Mouse (Mus musculus) heart, embryonic 15.5 days (tissue): Measurements from ENCODE around the gene Ablim1. TPM values are rescaled to one million over a fixed set of nuclear protein-coding genes. Genes with fewer than 3 reads are reported as not detected.

Source experiments
- ATAC-seq: fragments of 200-750 bp; cut with Nextera tagmentation; replicated peaks from 2 replicates; pipeline ENCODE4 v1.8.0; 2017; ENCODE audit warnings: low read depth, moderate TSS enrichment; ENCODE audit not compliant: insufficient number of reproducible peaks, insufficient read depth, low FRiP score
- H3K27ac ChIP-seq: fragments of 300-500 bp; sonication (generic); 2 replicates; pipeline ENCODE4 v1.5.1; 2015; ENCODE audit warnings: mild to moderate bottlenecking, inconsistent platforms
- H3K27me3 ChIP-seq: fragments of 300-500 bp; sonication (generic); 2 replicates; pipeline ENCODE4 v1.6.1; 2015; ENCODE audit warnings: inconsistent platforms
- H3K36me3 ChIP-seq: fragments of 300-500 bp; sonication (generic); 2 replicates; pipeline ENCODE4 v1.6.1; 2015; ENCODE audit warnings: mild to moderate bottlenecking, inconsistent platforms
- H3K4me1 ChIP-seq: fragments of 300-500 bp; sonication (generic); replicated peaks from 2 replicates; pipeline ENCODE4 v1.6.1; 2015; ENCODE audit warnings: inconsistent platforms
- H3K4me2 ChIP-seq: fragments of 300-500 bp; sonication (generic); 2 replicates; pipeline ENCODE4 v1.6.1; 2015; ENCODE audit warnings: inconsistent platforms, mild to moderate bottlenecking, moderate library complexity
- H3K4me3 ChIP-seq: fragments of 300-500 bp; sonication (generic); 2 replicates; pipeline ENCODE4 v1.5.1; 2015; ENCODE audit warnings: mild to moderate bottlenecking, inconsistent platforms
- H3K9ac ChIP-seq: fragments of 300-500 bp; sonication (generic); 2 replicates; pipeline ENCODE4 v1.6.1; 2015; ENCODE audit warnings: mild to moderate bottlenecking, inconsistent platforms
- H3K9me3 ChIP-seq: fragments of 300-500 bp; sonication (generic); replicated peaks from 2 replicates; pipeline ENCODE4 v1.6.1; 2016; ENCODE audit warnings: inconsistent platforms
- WGBS: fragments of 180-500 bp; shearing (Covaris S2); methylation state at CpG from one replicate; pipeline ENCODE4 v1.1.7; 2015; ENCODE audit warnings: mixed read lengths; 5-methylcytosine and 5-hydroxymethylcytosine counted together
- polyA plus RNA-seq: library from polyadenylated mRNA; unstranded; fragments of >200 nt; fragmentation: Nextera tagmentation; extraction: Ambion mirVana; gene quantifications from 2 replicates; pipeline ENCODE4 v1.2.1, GENCODE M21; 2015

The Ablim1 gene
- polyA plus RNA-seq, 1 experiment from 2014 or later = 56.2 TPM

DNA sequence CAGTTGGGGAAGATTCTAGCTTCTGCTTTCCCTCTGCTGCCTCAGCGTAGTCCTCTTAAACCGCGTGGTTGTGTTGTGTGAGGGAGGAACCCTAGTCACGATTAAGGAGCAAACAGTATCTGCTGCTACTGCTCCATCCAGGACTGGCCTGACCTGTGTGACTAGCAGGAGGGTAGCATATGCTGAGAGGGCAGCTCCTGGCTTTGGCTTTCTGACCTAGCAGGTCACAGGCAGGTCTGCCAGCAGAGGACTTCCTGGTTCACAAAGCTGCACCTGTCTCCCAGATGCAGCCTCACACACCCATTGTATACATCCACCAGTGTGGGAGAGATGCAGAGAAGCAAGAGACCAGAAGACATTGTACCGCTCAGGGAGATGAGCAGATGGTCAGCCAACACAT lies 116.7 kb downstream of the Ablim1 start:
- Histone ChIP-seq H3K4me3 (peak overlapping the region; percentile 67; the same call in 1 of the 2 replicates), H3K4me2 (peak overlapping the region; percentile 81), H3K27ac (peak overlapping the region; percentile 90), H3K9ac (no peak overlapping the region), H3K9me3 (no peaks in the 10 kb centered on the region), H3K36me3 (no peaks in the 10 kb centered on the region), H3K27me3 (no peaks in the 10 kb centered on the region), H3K4me1 (peaks cover 82% of the 10 kb centered on the region)
- WGBS = 43% methylated on average over 5 of the region's 5 CpGs
- no peak for ATAC-seq

DNA sequence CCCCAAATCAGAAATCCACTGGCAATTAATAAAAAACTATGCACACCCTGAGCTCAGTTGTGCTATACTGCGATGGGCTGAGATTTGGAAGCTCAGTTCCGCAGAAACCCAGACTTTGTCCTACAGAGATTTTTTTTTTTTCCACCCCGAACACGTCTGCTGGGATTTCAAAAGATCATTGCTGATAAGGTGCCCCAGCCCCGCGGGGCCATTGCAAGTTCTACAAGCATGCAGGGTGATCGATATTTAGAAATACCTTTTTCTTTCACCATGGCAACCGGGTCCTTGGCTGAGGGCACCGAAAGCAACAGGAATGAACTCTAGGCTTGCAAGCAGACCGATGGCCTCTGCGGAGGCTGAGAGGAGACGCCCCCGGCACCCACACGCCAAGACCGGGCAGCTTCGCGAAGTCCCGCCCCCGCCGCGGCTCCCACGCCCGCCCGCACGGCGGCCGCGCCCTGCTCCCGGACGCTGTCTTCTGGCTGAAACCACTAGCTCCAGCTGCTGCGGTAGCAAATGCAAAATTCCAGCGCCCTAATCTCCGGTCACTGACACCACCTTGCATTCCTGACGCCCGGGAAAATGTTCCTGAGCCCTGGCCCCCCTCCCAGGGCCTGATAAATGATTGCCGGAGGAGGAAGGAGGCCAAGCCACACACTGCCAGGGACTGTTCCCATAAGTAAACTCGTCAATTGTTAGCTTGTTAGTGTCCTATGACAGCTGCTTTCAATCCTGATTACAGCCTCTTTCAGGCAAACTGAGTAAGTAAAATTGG lies 117.5 kb downstream of the Ablim1 start:
- H3K4me2 ChIP-seq = peak overlapping the region; percentile 81
- H3K4me3 ChIP-seq = peak overlapping the region; percentile 67
- H3K9ac ChIP-seq = peak overlapping the region; percentile 64
- H3K27me3 ChIP-seq = no peaks in the 10 kb centered on the region
- no peaks in the 10 kb centered on the region for H3K9me3 ChIP-seq
- H3K36me3 ChIP-seq = no peaks in the 10 kb centered on the region
- WGBS = under 1% methylated on average over 37 of the region's 37 CpGs
- H3K27ac ChIP-seq = peak overlapping the region; percentile 90
- peak; percentile 68 for ATAC-seq
- H3K4me1 ChIP-seq = peaks cover 79% of the 10 kb centered on the region

DNA sequence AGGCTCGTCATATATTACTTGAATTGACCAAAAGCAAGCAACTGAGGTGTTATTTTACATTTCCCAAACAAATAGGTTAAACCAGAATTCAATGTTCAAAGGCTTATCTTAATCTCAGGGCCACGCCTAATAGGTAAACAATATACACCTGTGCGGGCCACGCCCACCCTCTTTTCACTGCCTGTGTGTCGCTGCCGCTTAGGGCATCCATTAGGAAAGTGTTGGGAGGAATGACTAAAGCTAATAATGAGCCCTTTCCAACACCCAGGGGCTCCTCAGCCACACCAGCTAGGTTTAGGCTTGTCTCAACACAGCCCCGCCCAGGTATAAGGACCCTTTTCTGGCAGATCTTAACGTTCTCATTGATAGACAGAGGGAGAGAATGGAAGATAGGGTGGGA lies 118.1 kb downstream of the Ablim1 start:
- peak overlapping the region; percentile 90 for H3K27ac ChIP-seq
- peak overlapping the region; percentile 64 for H3K9ac ChIP-seq
- H3K4me3 ChIP-seq = peak overlapping the region; percentile 67
- peak overlapping the region; percentile 81 for H3K4me2 ChIP-seq
- ATAC-seq = no peak
- peaks cover 73% of the 10 kb centered on the region for H3K4me1 ChIP-seq
- WGBS = 26% methylated on average over 8 of the region's 8 CpGs
- H3K9me3 ChIP-seq = no peaks in the 10 kb centered on the region
- no peaks in the 10 kb centered on the region for H3K36me3 ChIP-seq
- H3K27me3 ChIP-seq = no peaks in the 10 kb centered on the region

DNA sequence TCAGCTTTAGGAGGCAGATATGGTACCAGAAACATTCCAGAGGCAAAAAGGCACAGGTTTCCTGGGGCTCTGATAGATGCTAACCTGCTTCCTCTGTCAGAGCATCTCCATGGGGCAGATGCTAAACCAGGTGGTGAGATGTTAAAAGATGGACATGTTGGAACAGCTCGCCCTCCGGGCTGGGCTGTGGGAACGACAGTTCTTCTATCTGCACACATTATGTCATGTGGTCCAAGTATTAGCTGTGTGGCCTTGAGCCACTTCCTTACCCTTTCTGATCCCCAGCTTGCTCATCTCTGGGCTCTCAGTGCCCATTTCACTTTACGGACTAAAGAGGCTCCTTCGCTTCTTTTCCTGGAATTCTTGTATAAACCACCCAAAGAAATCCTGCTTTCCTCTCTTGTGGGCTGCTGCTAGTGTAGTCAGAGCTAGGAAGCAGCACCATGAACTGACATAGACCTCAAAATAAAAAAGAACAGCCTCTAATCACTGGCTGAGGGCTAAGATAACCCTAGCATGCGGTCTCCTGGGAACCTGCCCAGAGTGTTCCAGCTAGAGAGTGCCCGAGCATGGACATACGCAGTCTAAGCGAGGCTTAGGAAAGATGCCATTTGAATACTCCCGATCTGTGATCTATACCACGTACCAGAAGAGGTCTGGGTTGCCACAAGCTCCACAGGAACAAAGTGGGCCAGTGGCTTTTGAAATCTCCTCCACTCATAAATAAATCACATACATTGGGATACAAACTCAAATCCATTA lies 119.4 kb downstream of the Ablim1 start:
- no peak for ATAC-seq
- Histone ChIP-seq H3K27me3 (no peaks in the 10 kb centered on the region), H3K4me2 (peak overlapping the region; percentile 81), H3K9ac (peak overlapping the region; percentile 64), H3K9me3 (no peaks in the 10 kb centered on the region), H3K4me1 (peaks cover 61% of the 10 kb centered on the region), H3K36me3 (no peaks in the 10 kb centered on the region), H3K27ac (peak overlapping the region; percentile 90), H3K4me3 (peak overlapping the region; percentile 67)
- 57% methylated on average over 11 of the region's 11 CpGs for WGBS

DNA sequence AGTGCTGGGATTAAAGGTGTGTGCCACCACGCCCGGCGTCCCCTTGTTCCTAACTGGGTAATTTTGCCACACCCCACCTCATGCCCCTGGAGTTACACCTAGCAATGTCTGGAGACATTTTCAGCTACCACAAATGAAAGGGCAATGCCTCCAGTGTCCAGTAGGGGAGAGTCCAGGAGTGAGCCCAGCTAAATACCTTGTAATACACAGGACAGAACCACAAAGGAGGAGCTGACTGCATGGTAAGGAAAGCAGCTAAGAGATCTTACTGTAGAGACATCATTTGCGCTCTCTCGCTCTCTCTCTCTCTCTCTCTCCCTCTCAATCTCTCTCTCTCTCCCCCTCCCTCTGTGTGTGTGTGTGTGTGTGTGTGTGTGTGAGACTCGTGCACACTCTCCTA lies 120.8 kb downstream of the Ablim1 start:
- ATAC-seq = no peak; the same call in 1 of the 2 replicates
- Histone ChIP-seq H3K27me3 (no peaks in the 10 kb centered on the region), H3K4me3 (no peak overlapping the region), H3K4me1 (peaks cover 52% of the 10 kb centered on the region), H3K9ac (no peak overlapping the region), H3K27ac (0 out of 2 replicates have a peak overlapping the region, but pooled peaks have one; percentile 22), H3K9me3 (no peaks in the 10 kb centered on the region), H3K36me3 (no peaks in the 10 kb centered on the region), H3K4me2 (no peak overlapping the region)
- 78% methylated on average over 6 of the region's 6 CpGs for WGBS

DNA sequence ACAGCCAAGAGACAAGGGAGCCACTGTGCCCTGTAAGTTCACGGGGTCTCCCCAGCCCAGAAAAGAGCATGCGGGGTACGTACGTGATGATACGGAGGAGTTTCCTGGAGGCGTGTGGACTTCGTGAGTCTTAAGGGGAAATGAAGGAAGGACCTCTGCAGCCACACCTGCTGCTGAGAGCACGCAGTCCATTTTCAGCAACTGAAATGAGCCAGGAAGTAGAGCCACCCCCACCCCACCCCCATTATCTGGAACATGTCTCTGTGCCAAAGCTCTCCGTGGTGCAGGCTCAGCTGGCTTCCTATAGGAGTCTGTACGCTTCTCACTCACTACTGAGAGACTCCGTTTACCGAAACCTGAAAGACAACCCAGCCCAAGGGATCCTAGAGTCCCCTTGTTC lies 121.3 kb downstream of the Ablim1 start:
- H3K27me3 ChIP-seq = no peaks in the 10 kb centered on the region
- 0 out of 2 replicates have a peak overlapping the region, but pooled peaks have one; percentile 11 for H3K4me2 ChIP-seq
- peaks cover 48% of the 10 kb centered on the region for H3K4me1 ChIP-seq
- no peak overlapping the region for H3K27ac ChIP-seq
- 74% methylated on average over 12 of the region's 12 CpGs for WGBS
- H3K4me3 ChIP-seq = no peak overlapping the region
- no peaks in the 10 kb centered on the region for H3K9me3 ChIP-seq
- H3K9ac ChIP-seq = no peak overlapping the region
- no peaks in the 10 kb centered on the region for H3K36me3 ChIP-seq
- no peak for ATAC-seq

DNA sequence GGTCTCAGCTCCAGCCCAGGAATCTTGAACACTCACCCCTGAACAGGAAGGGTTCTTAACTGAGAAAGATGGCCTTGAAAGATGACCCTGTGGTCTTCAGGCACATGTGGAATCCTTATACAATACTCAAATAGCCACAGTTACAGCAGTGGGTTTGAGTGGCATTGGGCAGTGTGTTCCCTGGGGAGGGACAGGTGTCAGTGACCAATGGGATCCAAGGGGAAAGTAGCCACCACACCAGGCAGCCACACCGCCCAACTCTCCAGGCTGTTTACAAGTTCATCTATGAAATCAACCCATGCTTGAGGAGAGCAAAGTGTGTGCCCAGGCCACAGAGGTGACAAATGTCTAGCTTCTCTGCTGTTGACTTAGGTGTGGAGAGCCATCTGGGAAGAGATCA lies 123.6 kb downstream of the Ablim1 start:
- ATAC-seq = no peak
- Histone ChIP-seq H3K9ac (no peak overlapping the region), H3K27me3 (no peaks in the 10 kb centered on the region), H3K4me3 (no peak overlapping the region), H3K36me3 (no peaks in the 10 kb centered on the region), H3K4me1 (peaks cover 35% of the 10 kb centered on the region), H3K27ac (no peak overlapping the region), H3K4me2 (no peak overlapping the region), H3K9me3 (no peaks in the 10 kb centered on the region)
- WGBS = 82% methylated on average over 1 of the region's 1 CpGs

DNA sequence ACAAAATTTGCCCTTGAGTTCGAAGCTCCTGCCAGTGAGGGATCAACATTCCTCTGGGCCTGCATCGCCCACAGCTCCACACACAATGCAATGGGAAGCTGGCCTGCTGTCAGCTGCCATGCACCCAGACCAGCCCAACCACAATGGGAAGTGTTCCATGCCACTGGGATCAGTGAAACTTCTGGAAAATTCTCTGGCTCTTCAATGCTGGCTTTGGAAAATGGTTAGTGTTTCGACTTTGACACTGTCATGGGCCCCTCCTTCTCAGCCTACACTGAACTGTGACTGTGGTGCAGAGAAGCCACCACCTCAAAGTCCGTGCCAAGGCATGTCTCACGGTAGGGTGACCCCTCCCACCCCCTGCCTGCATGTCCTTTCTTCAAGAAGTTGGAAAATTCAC lies 125.3 kb downstream of the Ablim1 start:
- 63% methylated on average over 5 of the region's 5 CpGs for WGBS
- Histone ChIP-seq H3K9me3 (no peaks in the 10 kb centered on the region), H3K36me3 (no peaks in the 10 kb centered on the region), H3K4me3 (no peak overlapping the region), H3K9ac (no peak overlapping the region), H3K4me1 (peaks cover 25% of the 10 kb centered on the region), H3K4me2 (no peak overlapping the region), H3K27me3 (no peaks in the 10 kb centered on the region), H3K27ac (no peak overlapping the region)
- no peak for ATAC-seq

DNA sequence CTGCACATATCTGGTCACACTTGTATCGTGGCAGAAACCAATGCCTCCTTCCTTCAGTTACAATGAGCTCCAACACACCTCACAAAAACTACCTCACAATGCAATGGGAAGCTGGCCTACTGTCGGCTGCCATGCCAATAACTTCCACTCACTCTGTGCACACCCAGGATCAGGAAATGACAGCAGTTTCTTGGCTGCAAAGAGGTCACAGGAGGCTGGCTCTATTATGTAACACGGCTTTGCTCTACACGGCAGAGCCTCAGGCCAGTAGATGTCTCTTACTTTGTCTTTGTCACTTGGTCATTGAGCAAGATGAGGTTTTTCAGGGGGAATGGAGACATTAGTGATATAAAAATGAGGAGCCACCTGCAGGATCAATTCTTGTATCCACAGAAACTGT lies 126.2 kb downstream of the Ablim1 start:
- H3K4me1 ChIP-seq = peaks cover 22% of the 10 kb centered on the region
- H3K9me3 ChIP-seq = no peaks in the 10 kb centered on the region
- no peaks in the 10 kb centered on the region for H3K36me3 ChIP-seq
- WGBS = 82% methylated on average over 4 of the region's 4 CpGs
- no peak overlapping the region for H3K27ac ChIP-seq
- H3K9ac ChIP-seq = no peak overlapping the region
- no peak overlapping the region for H3K4me2 ChIP-seq
- no peaks in the 10 kb centered on the region for H3K27me3 ChIP-seq
- H3K4me3 ChIP-seq = no peak overlapping the region
- ATAC-seq = no peak

DNA sequence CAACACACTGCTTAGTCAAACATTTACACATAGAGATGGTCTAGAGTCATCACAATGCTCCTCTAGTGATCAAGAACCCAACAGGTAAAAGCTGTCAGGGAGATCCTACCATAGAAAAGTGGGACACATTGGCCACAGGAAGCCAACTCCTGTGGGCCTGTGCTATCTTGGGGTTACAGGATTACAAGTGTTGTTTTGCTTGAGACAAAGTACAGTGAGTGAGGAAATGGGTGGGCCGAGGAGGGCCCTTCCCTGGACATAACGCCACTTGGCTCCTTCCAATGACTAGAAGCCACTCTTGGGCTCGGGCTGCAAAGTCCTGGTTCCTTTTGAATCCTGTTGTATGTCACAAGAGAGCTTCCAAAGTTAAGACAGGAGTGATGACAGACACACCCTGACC lies 129.7 kb downstream of the Ablim1 start:
- H3K4me2 ChIP-seq = no peak overlapping the region
- no peaks in the 10 kb centered on the region for H3K36me3 ChIP-seq
- no peak overlapping the region for H3K9ac ChIP-seq
- WGBS = 35% methylated on average over 3 of the region's 3 CpGs
- no peak for ATAC-seq
- no peak overlapping the region for H3K4me3 ChIP-seq
- H3K27ac ChIP-seq = no peak overlapping the region
- peaks cover 52% of the 10 kb centered on the region for H3K4me1 ChIP-seq
- H3K27me3 ChIP-seq = no peaks in the 10 kb centered on the region
- H3K9me3 ChIP-seq = no peaks in the 10 kb centered on the region

DNA sequence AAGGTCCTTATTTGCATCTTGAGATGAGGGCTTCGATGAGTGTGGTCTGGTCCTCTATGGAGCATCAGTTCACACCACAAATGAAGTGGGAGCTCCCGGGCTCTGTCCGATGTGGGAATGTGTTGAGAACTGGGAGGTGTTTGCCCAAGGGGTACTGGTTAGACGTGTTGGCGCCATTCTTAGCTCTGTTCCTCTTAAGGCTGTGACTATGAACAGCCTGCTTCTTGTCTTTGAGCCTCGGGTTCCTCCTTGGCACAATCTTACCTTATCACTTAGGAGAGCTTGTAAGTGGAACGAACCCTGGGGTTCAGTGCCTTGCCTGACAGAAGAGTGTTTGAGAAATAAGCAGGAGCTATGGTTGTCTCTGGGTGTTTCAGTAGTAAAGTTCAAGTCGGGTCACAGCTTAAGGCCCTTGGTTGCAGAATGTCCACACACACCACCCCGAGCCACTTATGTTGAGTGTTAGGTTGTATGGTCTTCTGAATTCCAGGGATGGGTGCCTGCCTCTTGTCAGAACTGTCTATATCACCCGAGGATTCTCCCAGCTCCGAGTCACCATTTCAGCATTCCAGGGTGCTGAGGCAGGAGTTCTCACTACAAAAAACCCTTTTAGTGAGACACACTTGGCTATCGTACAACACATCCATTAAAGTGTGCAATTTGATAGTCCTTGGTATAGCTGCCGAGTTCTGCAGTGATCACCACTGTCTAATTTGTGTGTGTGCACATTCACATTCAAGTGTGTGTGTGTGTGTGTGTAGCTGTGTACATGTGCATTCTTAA lies 131.6 kb downstream of the Ablim1 start:
- Histone ChIP-seq H3K27ac (0 out of 2 replicates have a peak overlapping the region, but pooled peaks have one; percentile 4), H3K36me3 (no peaks in the 10 kb centered on the region), H3K27me3 (no peaks in the 10 kb centered on the region), H3K4me3 (no peak overlapping the region), H3K9ac (no peak overlapping the region), H3K9me3 (no peaks in the 10 kb centered on the region), H3K4me2 (no peak overlapping the region), H3K4me1 (peaks cover 53% of the 10 kb centered on the region)
- 47% methylated on average over 13 of the region's 13 CpGs for WGBS
- no peak for ATAC-seq
